Mouse (Mus musculus) megakaryocyte-erythroid progenitor cell, adult 5 weeks (primary cell): ENCODE data around the gene Ogfod2. TPM values are rescaled to one million over a fixed set of nuclear protein-coding genes. Genes with fewer than 3 reads are reported as not detected.

Experiments used
- polyA plus RNA-seq: library from polyadenylated mRNA; stranded (reverse); fragments of >175 nt; gene quantifications from 2 replicates; pipeline ENCODE4 v1.2.3, GENCODE M21; 2012

Gene Ogfod2
- polyA plus RNA-seq, result 68.0 and 69.8 TPM in 2 replicates

DNA sequence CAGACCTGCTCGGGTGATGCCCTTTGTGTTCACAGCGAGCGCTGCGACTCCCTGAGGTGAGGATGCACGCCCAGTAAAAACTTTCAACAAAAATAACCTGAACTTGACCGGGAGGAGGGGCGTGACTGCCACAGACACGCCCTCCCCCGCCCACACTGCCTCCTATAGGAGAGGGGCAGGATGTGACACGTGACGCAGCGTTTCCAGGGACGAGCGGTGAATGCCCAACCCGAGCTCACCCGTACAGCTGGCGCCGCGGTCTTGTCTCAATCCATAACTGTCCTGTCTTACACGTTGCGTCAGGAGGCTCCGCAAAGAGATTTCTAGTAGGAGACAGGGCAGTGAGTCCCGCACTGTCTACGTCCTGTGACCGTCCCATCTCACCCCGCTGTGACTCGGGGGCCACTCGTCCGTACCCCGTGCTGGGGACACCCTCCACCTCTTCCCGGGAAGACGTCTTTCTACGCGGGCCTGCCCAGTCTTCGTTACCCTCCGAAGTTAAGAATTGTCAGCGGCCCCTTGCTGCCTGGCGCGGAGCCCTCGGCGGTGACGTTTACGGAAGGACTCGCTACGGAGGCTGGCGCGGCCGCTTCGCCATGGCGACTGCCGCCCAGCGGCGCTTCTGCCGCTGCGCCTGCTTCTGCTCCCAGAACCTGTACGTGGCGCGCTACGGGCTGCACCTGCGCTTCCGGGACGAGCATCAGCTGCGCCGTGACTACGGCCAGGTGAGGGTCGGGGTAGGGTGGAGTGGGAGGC is at the start of gene Ogfod2:
Ogfod2 (plus strand) TSS at position 556 of the 756 bp plus-strand sequence.

DNA sequence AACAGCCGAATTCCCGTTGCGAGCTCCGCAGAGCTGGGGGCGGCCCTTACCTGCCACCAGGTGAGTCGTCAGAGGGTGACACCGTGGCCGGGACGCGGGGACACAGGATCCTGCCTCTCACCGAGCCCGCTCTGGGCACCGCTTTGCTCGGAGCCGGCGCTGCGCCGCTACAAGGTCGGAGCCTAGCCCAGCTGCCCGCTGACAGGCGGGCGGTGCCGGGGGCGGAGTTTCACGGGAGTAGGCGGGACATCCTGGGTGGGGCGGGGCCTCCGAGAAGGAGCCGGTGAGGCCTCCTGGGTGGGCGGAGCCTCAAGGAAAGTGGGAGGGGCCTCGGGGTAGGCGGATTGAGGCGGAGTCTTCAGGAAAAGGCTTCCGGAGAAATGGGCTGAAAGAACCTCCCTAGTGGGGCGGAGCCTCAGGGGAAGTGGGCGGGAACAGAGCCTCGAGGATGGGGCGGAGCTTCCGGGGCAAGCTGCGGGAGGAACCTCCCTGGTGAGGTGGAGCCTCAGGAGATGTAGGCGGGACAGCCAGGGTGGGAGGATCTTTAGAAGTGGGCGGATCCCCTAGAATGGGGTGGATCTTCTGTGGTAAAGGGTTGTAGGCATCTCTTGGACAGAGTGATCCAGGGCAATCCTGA is 16.4 kb upstream of the Ogfod2 start, which contains the start of gene Abcb9:
Abcb9 (minus strand) TSS at position 203 of the 637 bp plus-strand sequence.

DNA sequence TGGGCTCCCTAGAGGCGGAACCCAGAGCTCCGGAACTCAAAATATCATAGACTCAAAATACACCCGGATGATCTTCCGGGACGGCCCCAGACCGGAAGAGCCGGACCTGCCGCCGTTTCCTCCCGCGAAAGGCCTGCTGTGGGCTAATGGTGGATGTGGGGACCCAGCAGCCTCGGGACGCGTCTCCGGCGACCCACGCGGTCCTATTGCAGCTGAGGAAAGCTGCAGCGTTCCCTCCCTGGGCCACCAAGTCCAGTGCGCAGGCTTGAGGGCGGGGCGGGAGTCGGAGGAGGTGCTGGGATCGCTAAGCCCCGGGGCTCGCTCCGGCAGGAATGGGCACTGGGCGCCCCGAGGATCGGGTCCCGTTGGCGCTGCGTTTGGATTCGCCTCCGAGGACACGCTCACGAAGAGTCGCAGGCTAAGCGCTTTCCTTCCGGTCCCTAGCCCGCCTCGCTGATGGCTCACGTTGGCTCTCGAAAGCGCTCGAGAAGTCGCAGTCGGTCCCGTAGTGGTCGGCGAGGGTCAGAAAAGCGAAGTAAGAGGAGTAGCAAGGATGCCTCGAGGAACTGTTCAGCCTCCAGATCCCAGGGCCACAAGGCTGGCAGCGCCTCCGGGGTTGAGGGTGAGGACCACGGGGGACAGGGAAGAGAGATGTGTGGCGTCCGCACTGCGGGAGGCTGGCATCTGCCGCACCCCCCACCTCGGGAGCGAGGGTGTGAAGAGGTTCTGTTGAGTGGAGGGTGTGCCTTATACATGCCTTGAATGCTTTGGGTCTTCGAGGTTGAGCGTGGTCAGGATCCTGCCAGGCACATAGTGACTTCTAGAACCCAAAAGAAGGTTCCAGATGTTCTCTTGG is 4.1 kb downstream of the Ogfod2 start, which contains the start of gene Arl6ip4:
Arl6ip4 (plus strand) TSS at position 100 of the 856 bp plus-strand sequence.

Other genes with a start within 250 kb of the Ogfod2 start
- gene Hcar2, start 246.8 kb upstream of the Ogfod2 start, polyA plus RNA-seq, result 2.3 and 2.9 TPM in 2 replicates
- not detected in 2 replicates for gene Hcar1, start 232.3 kb upstream of the Ogfod2 start, polyA plus RNA-seq
- gene Denr, start 205.1 kb upstream of the Ogfod2 start, polyA plus RNA-seq, result 107 and 121 TPM in 2 replicates
- not detected in 2 replicates for gene Gm43518, start 184.9 kb upstream of the Ogfod2 start, polyA plus RNA-seq
- gene Ccdc62, start 181.6 kb upstream of the Ogfod2 start, polyA plus RNA-seq, result 3.7 and 4.1 TPM in 2 replicates
- 46.9 and 73.3 TPM in 2 replicates for gene Hip1r, start 138.7 kb upstream of the Ogfod2 start, polyA plus RNA-seq
- gene Vps37b, start 80.0 kb upstream of the Ogfod2 start, polyA plus RNA-seq, result 318 and 356 TPM in 2 replicates
- gene Abcb9, start 16.5 kb upstream of the Ogfod2 start, polyA plus RNA-seq, result 3.7 and 4.2 TPM in 2 replicates
- 98.5 and 111 TPM in 2 replicates for gene Arl6ip4, start 3.8 kb downstream of the Ogfod2 start, polyA plus RNA-seq
- 30.5 and 38.8 TPM in 2 replicates for gene Pitpnm2, start 137.5 kb downstream of the Ogfod2 start, polyA plus RNA-seq
- 2.7 and 3.5 TPM in 2 replicates for gene Mphosph9, start 215.7 kb downstream of the Ogfod2 start, polyA plus RNA-seq
- 5.5 and 6.2 TPM in 2 replicates for gene 2810006K23Rik, start 215.8 kb downstream of the Ogfod2 start, polyA plus RNA-seq